Mouse (Mus musculus): ENCODE data around the gene Apoc4.
A peak's percentile ranks its signal among the peaks of the same experiment; 100 is the strongest.

Apoc4 gene

DNA sequence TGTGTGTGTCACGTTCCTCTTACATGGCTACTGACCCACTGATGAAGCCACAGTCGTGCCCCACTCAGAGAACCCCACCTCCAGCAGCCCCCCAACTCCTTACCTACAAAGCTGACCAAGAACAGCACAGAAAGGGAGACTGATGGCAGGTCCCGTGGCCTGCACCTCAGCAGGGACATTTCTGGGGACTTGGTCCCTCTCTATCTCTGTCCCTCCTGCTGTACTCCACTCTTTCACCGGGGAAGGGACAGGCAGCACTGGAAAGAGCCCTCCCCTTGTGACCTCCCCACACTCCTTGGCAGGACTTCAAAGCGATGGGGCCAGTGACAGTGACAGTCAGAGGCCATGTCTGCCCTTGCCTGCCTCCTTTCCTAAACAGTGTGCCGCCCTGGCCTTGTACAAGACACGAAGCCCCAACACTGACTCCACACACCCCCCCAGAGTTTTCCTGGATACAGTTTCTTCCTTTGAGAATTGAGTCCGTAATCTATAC lies at the start of gene Apoc4, which contains the start of gene Gm44805:
TSS of gene Apoc4 (minus strand) at position 278 of the 493 bp plus-strand sequence.
TSS of gene Gm44805 (minus strand) at position 222 of the 493 bp plus-strand sequence.
- DNase-seq = no peak

DNA sequence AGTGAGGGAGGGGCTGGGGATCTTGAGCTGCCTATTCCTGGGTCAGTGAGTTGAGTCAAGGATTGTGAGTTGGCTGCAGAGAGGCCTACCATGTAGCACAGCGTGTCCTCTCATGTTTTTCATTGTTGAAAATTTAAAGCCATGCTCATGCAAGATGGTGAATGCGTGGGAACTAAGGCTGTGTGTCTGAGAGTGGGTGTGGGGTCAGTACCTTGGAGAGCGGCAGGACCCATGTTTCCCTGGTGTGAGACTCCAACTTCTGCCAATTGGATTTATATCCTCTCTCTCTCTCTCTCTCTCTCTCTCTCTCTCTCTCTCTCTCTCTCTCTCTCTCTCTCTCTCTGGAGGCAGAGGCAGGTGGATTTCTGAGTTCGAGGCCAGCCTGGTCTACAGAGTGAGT lies 45.3 kb upstream of the Apoc4 start:
- DNase-seq = no peak

DNA sequence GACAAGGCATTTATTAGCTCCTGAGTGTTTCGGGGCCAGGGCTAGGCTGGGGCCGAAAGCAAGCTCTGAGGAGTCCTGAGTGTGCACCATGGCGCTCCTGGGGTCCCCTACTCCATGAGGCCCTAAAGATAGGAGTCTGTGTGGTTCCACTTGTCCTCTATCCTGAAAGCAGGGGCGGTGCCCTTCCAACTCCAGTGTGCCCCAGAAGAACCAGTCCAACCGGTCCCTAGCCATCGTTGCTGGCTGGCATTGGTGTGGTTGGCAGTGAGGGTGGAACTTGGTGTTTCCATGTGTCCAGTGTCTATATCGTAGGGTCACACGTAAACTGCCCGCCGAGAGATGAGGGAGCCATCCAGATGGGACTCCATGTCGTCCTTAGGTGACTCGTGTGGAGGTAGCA lies 42.9 kb upstream of the Apoc4 start:
- DNase-seq = peak; percentile 84

DNA sequence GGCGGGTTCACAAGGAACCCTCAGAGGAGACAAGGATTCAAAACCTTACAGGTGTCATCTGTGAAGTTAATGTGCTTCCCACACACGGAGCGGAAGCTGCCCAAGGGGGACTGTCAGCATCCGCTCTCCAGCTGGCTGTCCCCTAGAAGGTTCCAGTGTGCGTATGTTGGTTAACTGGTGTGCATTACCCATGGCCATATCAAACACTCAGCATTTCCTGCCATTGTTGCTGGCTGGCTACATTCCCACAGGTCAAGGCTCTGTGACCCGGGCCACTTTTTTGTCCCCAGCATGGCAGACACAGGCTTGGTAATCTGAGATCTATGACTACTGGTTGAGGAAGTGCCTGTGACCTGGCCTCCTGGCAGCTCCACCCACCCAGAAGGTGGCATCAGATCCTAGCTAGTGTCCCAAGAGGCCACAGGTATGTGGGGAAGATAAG lies 41.5 kb upstream of the Apoc4 start:
- DNase-seq = peak; percentile 81

DNA sequence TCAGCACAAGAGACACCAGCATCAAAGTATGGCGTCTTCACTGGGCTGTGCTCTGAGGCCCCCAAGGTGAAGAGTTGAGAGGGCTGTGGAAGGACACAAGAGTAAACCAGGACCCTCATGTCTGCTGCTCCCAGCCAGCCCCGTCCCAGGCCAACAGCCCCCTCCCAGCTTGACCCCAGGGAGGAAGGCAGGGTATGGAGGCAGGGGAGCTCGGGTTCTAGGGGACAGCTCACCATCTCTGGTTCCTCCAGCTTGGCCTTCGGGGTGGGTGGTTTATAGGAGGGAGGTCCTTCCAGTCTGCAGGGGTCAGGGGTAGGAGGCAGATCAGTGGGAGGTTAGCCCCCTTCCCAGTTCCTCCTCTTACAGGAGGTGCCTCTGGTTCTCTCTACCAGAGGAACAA lies 37.9 kb upstream of the Apoc4 start:
- DNase-seq = no peak

DNA sequence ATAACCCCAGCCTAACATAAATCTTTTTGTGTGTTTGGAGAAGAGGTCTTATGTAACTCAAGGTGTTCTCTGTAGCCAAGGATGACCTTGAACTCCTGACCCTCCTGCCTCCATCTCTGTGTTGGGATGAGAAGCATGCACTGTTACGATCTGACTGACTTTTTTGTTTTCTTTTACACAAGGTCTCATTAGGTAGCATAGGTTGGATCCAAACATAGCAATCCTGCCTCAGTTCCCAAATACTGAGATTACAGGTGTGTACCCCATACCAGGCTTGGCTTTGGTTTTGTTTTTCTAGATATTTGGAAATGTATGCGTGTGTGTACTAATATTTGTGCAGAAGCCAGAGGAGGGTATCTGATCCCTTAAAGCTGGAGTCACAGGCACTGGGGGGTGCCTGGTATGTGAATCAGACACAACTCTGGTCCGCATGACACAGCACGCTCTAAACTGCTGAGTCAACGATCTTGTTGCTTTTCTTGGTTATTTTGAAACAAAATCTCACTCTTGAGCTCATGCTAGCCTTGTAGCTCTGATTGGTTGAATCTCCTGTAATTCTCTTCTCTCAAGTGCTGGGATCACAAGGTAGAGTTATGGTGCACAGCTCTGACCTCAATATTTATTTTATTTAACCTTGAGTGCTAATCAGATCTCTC lies 37.1 kb upstream of the Apoc4 start:
- DNase-seq = no peak

DNA sequence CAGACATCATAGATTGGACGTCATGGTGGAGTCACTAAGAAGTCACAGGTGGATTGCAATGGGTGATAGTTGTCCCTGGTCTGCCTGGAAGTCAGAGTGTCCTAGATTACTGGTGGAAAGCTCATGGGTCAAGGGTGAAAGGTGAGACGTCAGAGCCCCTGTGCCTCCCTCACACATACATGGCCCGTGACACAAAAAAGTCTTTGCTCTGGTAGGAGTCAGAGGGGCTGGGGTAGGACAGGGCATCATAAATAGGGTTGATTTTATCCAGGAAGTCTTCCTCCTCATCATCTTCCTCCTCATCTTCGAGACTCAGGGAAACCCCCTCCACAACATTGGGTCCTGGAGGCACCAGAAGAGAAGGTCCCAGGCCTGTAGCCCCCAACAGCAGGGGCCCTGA lies 36.1 kb upstream of the Apoc4 start:
- no peak for DNase-seq

DNA sequence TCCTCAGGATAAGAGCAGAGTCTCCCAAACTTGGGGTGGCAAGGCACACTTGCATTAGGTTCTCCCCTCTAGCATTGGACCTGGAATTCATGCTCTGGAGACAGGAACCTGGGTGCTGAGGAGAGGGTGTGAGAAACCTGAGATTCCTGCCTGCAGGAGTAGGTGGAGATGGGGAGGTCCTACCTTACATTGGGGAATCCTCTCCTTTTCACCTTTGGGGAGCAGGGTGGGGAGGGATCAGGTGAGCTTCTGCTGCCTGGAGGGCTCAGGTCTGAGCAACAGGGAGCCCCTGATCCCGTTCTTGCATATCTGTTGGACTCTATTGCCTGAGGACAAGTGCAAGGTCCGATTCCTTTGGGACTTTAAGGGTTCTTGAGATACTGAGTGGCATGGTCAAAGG lies 35.5 kb upstream of the Apoc4 start:
- no peak for DNase-seq

DNA sequence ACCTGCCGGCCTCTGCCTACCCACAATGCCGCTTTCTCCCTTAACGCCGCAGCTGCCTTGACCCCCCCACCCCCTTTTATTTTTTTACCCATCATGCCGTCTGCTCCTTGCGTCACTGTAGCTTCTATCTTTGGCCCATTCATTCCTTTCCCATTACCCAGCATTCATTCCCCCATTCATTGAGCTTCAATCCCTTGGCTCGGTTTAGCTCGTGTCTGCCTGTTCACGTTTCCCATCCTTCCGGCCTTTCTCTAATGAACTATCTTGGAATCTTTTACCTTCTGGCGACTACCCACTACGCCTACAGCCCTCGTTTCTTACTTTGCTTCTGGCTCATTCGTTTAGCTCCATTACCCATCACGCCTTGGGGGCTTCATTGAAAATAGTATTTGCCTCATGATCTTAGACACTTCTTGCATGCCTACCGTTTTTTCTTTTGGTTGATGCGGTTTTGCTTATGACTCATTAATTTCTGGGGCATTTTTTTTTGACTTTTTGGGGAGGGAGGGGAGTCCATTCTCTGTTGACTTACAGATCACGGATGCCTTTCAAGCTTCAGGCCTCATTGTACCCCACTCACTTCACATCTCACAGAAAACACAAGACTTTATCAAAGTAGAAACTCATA lies 34.9 kb upstream of the Apoc4 start:
- DNase-seq = no peak

DNA sequence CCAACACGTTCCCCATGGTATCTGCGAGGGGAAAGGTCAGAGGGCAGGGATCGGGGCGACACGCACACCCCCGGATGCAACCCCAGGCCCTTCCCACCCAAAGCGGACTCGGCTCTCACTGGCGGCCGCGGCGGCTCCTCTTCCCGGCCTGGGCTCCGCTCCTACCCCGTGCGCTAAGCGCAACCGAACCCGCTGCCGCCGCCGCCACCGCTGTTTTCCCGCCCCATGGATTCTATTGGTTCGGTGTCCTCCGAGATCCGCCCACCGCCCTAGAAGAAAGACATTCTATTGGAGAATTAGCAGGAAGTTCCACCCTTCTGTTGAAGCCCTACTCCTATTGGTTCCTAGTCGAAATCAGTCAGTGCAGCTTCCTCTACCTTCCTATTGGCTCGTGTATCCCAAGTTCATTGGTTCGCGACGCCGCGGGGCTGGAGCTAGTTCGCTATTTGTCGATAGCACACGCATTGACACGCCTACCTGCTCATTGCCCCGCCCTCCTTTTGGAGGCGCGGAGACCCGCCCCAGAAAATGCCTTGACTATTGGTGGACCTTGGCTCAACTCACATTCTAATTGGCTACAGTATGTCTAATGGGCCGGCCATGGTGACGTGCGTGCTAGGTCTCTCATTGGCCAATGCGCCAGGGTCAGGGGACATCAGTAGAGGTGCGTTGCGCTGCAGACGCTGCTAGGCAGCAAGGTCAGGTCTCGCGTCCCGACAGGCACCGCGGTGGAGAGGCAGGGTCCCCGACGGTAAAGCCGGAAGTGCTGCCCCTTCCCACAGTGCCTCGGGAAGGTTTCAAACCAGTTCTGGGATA lies 34.2 kb upstream of the Apoc4 start, which contains the start of gene Tomm40:
TSS of gene Tomm40 (minus strand) at position 200 of the 816 bp plus-strand sequence.
- peak; percentile 100 for DNase-seq

DNA sequence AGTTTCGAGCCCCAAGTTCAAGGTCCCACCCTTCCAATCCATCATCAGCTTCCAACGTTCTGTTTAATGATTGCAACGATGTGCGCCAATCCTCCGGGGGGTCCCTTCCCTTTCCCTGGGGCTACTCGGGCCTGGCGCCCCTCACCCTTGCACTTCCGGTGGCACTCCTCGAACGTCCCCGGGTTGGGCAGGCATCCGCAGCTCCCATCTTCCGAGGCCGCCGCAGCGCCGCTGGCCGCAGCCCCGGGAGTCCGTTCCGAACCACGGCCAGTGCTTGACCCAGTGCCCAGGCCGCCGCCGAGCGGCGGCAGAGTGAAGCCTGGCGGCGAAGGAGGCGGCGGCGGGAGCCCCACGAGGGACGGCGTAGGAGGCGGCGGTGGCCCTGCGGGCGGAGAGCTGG lies 33.6 kb upstream of the Apoc4 start:
- DNase-seq = no peak

DNA sequence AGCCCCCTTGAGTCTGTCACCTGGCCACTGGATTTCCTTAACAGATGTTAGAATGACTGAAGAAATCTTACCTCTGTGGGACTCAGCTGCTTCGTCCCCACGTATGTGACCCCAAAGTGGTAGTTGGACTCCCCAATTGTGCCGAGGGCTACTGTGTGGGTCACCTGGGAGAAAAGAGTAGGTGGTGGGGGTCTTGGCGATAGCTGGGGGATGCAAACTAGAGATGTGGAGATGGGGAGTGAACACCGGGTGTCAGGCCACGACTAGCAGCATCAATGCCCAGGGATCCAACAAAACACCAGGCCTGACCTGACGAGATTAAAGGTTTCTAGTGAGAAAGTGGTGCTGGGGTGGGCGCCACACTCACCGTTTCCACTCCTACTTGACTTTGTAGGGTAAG lies 32.3 kb upstream of the Apoc4 start:
- no peak for DNase-seq

DNA sequence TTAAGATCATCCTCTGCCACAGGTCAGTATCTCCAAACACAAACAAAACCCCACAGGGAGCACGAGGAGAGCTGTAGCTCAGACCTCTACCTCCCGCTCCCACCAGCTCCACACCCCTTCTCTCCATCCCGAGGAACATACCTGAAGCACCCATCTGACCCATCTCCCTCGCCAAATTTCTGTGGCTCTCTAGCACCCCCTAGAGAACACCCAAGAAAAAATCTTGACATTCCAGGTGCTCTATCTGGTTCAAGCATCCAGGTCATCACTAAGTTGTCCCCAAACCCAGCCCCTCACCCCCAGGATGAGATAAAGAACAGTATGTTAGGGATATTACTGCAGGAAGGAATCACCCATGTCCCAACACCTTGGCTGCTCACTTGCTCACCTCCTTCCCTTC lies 31.9 kb upstream of the Apoc4 start:
- DNase-seq = no peak

DNA sequence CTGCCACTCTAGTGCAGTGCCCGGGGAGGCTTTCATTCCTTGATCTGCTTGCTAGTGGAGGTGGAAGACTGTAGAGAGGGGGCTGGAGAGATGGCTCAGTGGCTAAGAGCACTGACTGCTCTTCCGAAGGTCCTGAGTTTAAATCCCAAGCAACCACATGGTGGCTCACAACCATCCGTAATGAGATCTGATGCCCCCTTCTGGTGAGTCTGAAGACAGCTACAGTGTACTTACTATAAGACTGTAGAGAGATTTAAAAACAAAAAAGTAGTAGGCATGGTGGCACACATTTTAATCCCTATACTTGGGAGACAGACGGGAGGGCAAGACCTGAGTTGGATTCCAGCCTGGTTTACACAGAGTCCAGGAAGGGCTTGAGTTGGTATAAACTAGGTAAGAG lies 31.1 kb upstream of the Apoc4 start:
- no peak for DNase-seq

DNA sequence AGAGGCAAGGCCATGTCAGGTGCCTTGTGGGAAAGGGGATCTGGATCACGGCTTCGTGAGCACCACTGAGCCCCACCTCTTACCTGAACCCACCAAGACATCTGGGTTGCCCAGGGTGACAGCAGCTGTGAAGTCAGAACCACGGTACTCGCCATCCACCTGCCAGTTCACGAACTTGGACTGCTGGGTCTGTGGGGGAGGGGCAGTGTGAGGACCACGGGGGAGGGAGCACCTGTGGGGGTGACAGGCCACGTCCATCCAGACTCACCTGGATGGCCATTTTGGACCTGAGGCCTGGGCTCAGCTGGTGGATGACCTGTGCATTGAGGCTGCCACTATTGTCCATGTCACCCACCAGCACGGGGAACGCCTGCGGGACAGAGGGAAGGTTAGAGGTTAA lies 29.4 kb upstream of the Apoc4 start:
- no peak for DNase-seq

DNA sequence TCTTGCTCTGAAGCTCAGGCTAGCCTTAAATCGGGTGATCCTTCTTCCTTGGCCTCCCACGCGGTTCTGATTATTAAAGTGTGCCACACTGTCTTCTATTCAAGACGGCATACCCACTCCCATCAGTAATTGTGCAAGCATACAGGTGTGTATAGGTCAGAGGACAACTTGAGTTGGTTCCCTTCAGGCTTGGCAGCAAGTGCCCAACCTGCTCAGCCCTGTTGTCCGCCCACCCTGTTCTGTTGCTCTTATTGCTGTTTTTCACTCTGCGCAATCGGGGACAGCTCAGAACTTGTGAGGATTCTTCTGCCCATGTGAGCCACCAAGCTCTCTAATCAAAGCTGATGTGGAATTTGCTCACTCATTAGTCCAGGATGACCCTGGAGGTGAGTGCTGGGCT lies 24.0 kb upstream of the Apoc4 start:
- DNase-seq = no peak

DNA sequence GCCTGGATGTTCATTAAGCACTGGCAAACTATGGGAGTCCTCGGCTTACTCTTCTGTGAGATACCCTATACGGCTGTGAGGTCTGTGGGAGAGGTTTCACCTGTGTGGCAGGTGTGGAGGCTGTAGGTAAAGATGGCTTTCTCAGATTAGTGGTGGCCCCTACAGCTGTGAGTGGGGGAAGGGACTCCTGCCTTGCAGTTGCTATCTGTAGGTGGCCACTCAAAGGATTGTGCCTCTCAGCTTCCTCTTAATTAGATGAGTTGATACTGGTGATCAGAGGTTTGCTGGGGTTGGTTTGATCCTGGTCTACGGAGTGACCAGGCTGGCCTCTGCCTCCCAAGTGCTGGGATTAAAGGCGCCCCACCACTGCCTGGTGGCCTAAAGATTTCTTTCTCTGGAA lies 23.2 kb upstream of the Apoc4 start:
- no peak for DNase-seq

DNA sequence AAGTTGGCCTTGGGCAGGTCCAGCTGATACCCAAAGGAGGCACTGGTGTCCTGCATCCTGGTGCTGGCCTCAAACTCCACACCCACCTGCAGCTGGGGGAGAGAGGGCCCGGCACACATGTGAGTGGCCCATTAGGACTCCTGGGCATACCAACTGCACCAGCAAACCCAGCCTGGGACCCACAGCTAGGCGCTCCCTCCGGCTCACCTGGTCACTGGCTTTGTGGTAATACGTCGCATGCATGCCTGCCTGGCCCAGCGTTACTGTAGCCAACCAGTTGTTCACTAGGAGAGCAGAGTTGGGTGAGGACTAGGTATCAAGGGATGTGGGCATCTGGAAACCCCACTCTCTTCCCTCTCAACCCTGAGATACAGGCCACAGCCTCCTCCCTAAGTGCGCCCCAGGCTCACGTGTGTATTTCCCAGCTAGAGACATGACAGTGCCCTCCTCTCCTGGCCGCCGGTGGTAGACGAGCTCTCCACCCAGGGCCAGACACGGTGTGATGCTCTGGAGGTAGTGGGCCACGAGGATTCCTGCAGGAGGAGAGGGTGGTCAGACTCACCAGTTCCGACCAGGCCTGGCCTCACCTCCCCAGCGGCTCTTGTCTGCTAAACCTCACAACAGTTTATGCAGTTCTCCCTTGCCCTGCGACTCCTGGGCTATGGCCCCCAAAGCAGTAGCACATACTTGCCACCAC lies 21.7 kb upstream of the Apoc4 start:
- no peak for DNase-seq

DNA sequence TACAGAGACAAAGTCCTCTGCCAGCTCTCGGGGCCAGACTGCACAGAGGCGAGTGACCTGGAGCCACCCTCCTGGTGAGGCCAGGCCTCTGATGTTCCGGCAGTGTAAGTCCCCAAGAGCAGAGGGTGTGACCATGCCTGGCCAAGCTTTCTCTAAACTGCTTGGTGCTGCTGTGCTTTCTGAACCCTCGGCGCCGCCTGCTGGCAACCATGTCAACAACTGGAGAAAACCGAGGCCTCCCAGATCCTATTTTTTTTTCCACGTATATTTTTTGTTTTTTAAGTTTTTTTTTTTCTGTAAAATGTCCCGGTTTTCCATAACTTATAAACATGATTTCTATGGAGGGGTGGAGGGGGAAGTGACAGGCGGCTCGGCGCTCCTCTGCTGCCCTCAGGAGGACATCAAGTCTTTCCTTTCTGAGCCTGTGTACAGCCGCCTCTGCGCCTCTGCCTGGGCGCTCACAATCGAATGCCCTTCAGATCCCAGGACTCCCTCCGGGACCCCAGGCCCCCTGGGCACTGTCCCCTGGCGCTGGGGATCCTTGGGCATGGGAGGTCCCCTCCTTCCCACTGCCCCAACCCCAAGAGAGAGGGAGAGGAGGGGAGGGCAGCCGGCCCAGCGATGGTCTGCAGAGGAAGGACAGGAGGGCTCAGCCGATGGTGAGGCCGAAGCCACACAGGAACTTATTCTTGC lies 19.9 kb upstream of the Apoc4 start:
- DNase-seq = peak; percentile 90

DNA sequence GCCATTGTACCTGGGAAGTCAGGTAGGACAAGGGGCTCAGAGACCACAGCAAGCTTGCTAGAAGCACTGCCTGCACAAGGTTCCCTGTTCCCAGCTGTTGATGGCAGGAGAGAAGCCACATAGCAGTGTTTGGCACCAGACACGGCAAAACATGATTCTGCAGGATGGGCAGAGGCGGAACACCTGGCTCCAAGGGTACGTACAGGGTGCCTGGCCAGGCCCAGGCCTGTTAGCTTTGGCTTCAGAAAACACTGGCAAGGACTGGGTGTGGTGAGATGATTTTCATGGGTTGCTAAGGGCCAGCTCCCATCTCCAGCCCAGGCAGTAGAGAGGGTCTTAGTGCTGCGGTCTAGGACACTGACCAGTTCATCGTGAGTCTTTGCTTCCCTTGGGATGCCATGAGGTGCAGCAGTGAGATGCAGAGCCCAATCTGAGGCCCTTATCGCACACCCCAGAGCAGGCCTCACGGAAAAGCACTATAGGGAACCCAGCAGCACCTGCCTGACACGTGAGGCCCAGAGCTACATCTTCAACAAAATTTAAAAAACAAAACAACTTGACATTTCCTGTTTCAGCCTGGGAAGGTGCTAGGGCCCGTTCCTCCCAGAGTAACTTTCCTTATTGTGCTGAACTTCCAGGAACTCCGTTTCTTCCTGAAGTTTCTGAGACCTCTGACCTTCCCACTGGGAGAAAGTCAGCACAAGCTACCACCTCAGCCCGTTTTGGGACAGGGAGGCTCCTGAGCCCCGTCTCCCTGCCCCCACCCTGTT lies 19.2 kb upstream of the Apoc4 start:
- DNase-seq = no peak

DNA sequence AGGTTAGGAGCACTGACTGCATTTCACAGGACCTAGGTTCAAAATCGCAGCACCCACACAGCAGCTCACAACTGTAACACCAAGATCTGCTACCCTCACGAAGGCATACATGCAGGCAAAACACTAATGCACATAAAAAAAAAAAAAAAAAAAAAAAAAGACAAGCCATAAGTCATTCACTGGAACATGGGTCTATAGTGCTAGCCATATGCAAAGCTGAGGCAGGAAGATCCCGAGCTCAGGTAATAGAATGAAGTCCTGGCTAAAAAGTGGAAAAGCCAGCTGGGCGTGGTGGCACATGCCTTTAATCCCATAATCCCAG lies 18.5 kb upstream of the Apoc4 start:
- DNase-seq = no peak
